Mouse (Mus musculus) heart, embryonic 16.5 days (tissue): ENCODE results near the gene Fkbp5. TPM values are rescaled to one million over a fixed set of nuclear protein-coding genes. Genes with fewer than 3 reads are reported as not detected.

Experiments used
- ATAC-seq: fragments of 200-750 bp; cut with Nextera tagmentation; replicated peaks from 2 replicates; pipeline ENCODE4 v1.8.0; 2017; ENCODE audit warnings: moderate number of reproducible peaks; ENCODE audit not compliant: insufficient read depth, low FRiP score; ENCODE audit errors: extremely low read depth
- H3K27ac ChIP-seq: fragments of 300-500 bp; sonication (generic); 2 replicates; pipeline ENCODE4 v1.5.1; 2014; ENCODE audit warnings: mild to moderate bottlenecking, low read length, control low read depth, moderate library complexity
- H3K27me3 ChIP-seq: fragments of 300-500 bp; sonication (generic); 2 replicates; pipeline ENCODE4 v1.6.1; 2014; ENCODE audit warnings: low read length, mixed read lengths; ENCODE audit not compliant: control insufficient read depth, insufficient read depth
- H3K36me3 ChIP-seq: fragments of 300-500 bp; sonication (generic); 2 replicates; pipeline ENCODE4 v1.6.1; 2014; ENCODE audit not compliant: control insufficient read depth, insufficient read depth
- H3K4me1 ChIP-seq: fragments of 300-500 bp; sonication (generic); 2 replicates; pipeline ENCODE4 v1.6.1; 2014; ENCODE audit warnings: low read length, mixed read lengths; ENCODE audit not compliant: control insufficient read depth, insufficient read depth
- H3K4me2 ChIP-seq: fragments of 300-500 bp; sonication (generic); 2 replicates; pipeline ENCODE4 v1.6.1; 2014; ENCODE audit warnings: low read depth, mild to moderate bottlenecking, control low read depth, low read length
- H3K4me3 ChIP-seq: fragments of 300-500 bp; sonication (generic); 2 replicates; pipeline ENCODE4 v1.5.1; 2014; ENCODE audit warnings: mild to moderate bottlenecking, control low read depth, low read length
- H3K9ac ChIP-seq: fragments of 300-500 bp; sonication (generic); 2 replicates; pipeline ENCODE4 v1.6.1; 2014; ENCODE audit warnings: low read length, control low read depth
- H3K9me3 ChIP-seq: fragments of 300-500 bp; sonication (generic); replicated peaks from 2 replicates; pipeline ENCODE4 v1.6.1; 2016; ENCODE audit warnings: low read length; ENCODE audit not compliant: control insufficient read depth
- WGBS: fragments of 180-500 bp; shearing (Covaris S2); extraction: QIAGEN DNeasy Blood & Tissue Kit; methylation state at CpG from one replicate; pipeline ENCODE4 v1.1.7; 2014; 5-methylcytosine and 5-hydroxymethylcytosine counted together
- polyA plus RNA-seq: library from polyadenylated mRNA; unstranded; fragments of >200 nt; fragmentation: Nextera tagmentation; extraction: Ambion mirVana; gene quantifications from 2 replicates; pipeline ENCODE4 v1.2.1, GENCODE M21; 2015

Fkbp5 gene
- polyA plus RNA-seq, 1 experiment from 2014 or later, result 54.5 TPM

DNA sequence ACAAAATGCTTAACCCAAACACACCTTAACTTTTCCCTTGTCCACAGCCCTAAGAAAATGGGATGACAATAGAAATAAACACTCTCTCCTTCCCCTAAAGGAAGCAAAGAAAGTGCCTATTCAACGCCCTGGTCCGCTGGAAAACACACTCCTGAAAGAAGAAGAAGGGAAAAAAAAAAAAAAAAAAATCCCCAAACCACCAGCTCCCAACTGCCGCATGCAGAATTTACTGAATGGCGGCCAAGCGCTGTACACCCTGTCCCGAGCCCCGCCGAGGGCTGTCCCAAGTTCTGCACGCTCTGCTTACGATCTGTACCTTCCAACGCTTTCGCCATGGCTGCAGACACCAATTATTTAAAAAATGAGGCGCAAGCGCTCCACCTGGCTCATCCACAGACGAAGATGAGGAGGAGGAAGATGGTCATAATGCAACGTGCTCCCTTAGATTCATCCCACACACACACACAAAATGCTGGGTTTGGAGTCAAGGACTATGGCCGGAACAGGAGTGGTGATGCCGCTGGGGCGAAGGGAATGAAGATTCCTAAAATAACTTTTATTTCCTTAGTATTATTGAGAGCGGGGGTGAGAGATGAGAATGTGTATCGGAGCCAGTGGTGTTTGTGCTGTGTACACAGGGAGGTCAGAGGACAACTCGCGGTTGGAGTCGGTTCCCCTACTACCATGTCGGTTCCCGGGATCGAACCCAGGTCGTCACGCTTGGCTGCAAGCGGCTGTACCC lies 32.5 kb downstream of the Fkbp5 start:
- peaks cover 4% of the 10 kb centered on the region; the same call in 1 of the 2 replicates for H3K4me1 ChIP-seq
- peak overlapping the region; percentile 73 for H3K4me3 ChIP-seq
- H3K9me3 ChIP-seq, result no peaks in the 10 kb centered on the region
- peak overlapping the region; percentile 83 for H3K9ac ChIP-seq
- no peak for ATAC-seq
- H3K4me2 ChIP-seq, result peak overlapping the region; percentile 70
- H3K27me3 ChIP-seq, result no peaks in the 10 kb centered on the region
- H3K36me3 ChIP-seq, result no peaks in the 10 kb centered on the region
- peak overlapping the region; percentile 76 for H3K27ac ChIP-seq
- 5% methylated on average over 30 of the region's 30 CpGs for WGBS

DNA sequence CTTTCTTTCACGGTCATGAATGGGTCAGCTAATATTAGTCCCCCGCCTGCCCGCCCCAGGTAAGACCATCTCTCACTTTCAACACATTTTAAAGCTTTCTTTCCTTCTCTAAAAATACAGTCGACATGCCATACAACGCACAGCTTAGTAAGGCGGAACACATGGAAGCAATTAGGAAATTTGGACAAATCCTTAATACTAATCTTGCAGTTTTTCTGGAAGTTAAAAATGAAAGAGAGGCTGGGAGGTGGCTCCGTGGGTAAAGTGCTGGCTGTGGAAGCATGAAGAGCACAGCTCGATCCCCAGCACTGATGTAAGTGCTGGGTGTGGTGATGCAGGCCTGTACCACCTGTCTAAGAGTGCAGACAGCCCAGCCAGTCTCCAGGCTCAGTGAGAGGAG lies 39.9 kb downstream of the Fkbp5 start:
- Histone ChIP-seq H3K27me3 (no peaks in the 10 kb centered on the region), H3K9me3 (no peaks in the 10 kb centered on the region), H3K4me1 (peaks cover 3% of the 10 kb centered on the region; the same call in 1 of the 2 replicates), H3K4me3 (no peak overlapping the region), H3K9ac (no peak overlapping the region), H3K36me3 (no peaks in the 10 kb centered on the region), H3K4me2 (no peak overlapping the region), H3K27ac (no peak overlapping the region)
- 75% methylated on average over 8 of the region's 8 CpGs for WGBS
- ATAC-seq, result no peak

DNA sequence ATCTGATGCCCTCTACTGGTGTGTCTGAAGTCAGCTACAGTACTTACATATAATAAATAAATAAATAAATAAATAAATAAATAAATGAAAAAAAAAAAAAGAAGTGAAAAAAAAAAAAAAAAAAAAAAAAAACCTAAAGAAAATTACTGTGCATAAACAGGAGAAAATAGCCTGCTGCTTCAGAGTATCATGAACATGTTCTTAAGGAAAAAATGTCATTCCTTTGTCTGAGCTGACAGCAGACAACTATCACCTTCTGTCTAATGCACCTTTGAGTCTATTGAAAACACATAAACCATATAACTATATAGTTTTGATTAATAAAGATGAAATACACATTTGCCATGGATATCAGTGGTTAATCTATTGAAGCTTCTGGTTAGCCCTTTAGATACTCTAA lies 40.9 kb downstream of the Fkbp5 start:
- H3K36me3 ChIP-seq, result no peaks in the 10 kb centered on the region
- H3K27ac ChIP-seq, result no peak overlapping the region
- peaks cover 12% of the 10 kb centered on the region for H3K4me1 ChIP-seq
- H3K4me2 ChIP-seq, result no peak overlapping the region
- no peak overlapping the region for H3K9ac ChIP-seq
- no peaks in the 10 kb centered on the region for H3K27me3 ChIP-seq
- ATAC-seq, result no peak
- no peaks in the 10 kb centered on the region for H3K9me3 ChIP-seq
- no peak overlapping the region for H3K4me3 ChIP-seq

DNA sequence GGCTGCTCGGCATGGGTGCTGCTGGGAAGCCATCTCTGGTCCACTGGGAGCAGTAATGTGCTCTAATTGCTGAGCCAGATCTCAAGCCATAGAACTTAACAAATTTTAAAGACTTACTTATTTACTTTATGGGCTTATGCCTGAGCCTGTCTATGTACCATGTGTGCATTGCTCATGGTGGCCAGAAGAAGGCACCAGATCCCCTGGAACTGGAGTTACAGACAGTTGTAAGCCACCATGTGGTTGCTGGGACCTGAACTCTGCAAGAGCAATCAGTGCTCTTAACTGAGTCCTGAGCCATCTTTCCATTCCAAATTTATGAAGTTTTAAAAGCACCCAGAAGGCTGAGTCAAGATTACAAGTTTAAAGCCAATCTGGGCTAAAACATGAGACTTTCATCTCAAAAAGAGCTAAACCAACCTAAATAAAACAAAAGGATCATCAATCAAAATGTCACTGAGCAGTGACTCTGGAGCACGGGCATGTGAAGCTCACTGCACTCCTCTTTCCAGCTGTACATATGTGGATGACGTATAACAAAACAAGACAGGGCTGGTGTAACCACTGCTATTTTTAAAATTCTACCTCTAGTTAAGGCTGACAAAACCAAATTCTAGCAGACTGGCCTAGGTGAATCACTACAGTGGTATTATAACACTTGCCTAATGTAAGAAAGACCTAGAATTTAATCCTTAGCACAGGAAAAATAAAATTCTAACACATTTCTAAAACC lies 41.6 kb downstream of the Fkbp5 start:
- H3K27ac ChIP-seq, result no peak overlapping the region
- H3K4me1 ChIP-seq, result peaks cover 13% of the 10 kb centered on the region
- 75% methylated on average over 3 of the region's 3 CpGs for WGBS
- H3K4me3 ChIP-seq, result no peak overlapping the region
- ATAC-seq, result no peak
- no peaks in the 10 kb centered on the region for H3K27me3 ChIP-seq
- H3K9me3 ChIP-seq, result no peaks in the 10 kb centered on the region
- no peak overlapping the region for H3K4me2 ChIP-seq
- no peak overlapping the region for H3K9ac ChIP-seq
- H3K36me3 ChIP-seq, result no peaks in the 10 kb centered on the region

DNA sequence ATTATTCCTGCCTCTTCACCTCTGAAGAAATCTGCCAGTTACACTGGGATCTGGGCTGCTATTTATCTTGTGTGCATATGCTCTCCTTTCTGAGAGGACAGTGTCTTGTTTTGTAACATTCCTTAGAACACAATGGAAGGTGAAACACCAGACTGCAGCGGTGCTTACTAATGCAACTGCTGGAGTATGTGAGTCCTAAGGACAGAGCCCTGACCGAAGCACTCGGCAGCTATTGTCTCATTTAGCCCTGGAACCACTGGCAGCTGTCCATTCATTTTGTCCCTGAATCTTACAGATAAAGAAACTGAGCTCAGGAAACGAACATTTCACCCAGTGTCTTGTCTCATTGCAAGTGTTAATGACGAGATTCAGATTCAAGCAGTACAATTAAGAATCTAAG lies 44.6 kb downstream of the Fkbp5 start:
- H3K4me3 ChIP-seq, result no peak overlapping the region
- H3K27ac ChIP-seq, result no peak overlapping the region
- WGBS, result 32% methylated on average over 5 of the region's 5 CpGs
- no peak for ATAC-seq
- H3K4me2 ChIP-seq, result no peak overlapping the region
- no peaks in the 10 kb centered on the region for H3K9me3 ChIP-seq
- no peak overlapping the region for H3K9ac ChIP-seq
- peaks cover 16% of the 10 kb centered on the region for H3K4me1 ChIP-seq
- no peaks in the 10 kb centered on the region for H3K27me3 ChIP-seq
- H3K36me3 ChIP-seq, result no peaks in the 10 kb centered on the region

DNA sequence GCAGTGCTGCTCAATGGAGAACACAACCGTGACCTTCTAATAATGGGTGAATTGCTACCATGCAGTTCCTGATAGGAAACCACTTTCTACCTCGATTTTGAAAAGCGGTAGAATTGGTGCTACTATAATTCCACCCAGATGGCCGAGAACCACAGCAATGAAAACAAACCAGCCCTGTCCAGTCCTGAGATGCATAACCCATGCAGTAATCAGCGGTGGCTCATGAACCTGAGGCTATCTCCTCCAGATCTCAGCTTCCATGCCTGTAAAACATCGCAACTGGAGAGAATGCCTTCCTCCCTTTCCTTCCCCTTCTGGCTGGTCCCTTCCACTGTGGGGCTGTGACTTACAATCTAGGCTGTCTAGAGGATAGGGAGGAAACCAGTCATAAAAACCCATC lies 46.5 kb downstream of the Fkbp5 start:
- 74% methylated on average over 6 of the region's 6 CpGs for WGBS
- H3K9me3 ChIP-seq, result no peaks in the 10 kb centered on the region
- H3K9ac ChIP-seq, result no peak overlapping the region
- H3K27me3 ChIP-seq, result no peaks in the 10 kb centered on the region
- no peak for ATAC-seq
- no peak overlapping the region for H3K27ac ChIP-seq
- peaks cover 16% of the 10 kb centered on the region for H3K4me1 ChIP-seq
- H3K4me3 ChIP-seq, result no peak overlapping the region
- no peak overlapping the region for H3K4me2 ChIP-seq
- H3K36me3 ChIP-seq, result no peaks in the 10 kb centered on the region

DNA sequence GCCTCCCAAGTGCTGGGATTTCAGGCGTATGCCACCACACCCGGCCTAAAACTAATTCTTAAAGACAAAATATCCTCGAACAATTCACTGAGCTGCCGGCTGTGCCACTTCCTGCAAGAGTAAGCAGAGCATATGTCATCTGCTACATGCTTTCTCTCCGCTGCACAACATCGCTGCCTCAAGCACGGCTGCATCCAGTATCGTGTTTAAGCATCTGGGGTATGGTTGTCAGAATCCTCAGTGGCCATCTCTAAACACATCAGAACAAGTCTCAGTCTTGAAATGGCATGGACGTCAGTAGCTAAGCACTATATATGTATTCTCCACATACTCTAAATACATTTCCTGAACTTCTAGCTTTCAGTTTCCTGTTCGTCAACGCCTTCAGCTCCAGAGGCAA lies 49.6 kb downstream of the Fkbp5 start:
- Histone ChIP-seq H3K4me3 (peak overlapping the region; percentile 34), H3K4me1 (peaks cover 22% of the 10 kb centered on the region), H3K27ac (peak overlapping the region; percentile 71), H3K9ac (no peak overlapping the region), H3K36me3 (no peaks in the 10 kb centered on the region), H3K4me2 (peak overlapping the region; percentile 42), H3K9me3 (no peaks in the 10 kb centered on the region), H3K27me3 (no peaks in the 10 kb centered on the region)
- no peak for ATAC-seq
- 52% methylated on average over 11 of the region's 11 CpGs for WGBS

DNA sequence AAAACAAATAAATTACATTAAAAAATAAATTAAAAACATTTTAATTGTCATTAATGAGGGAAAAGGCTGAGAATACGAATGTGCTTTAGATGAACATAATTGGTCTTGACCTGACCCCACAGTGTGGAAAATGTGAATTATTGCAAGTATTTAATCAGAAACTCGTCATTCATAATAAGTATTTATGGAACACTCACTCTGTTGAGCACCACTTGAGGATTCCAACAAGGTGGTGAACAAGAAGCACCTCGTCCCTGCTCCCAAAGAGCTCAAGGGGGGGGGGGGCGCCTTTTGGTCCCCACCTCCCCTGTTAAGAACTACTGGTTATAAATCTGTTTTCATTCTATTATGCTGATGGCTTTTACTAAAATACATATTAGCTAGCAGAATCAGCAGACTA lies 51.4 kb downstream of the Fkbp5 start:
- H3K27me3 ChIP-seq, result no peaks in the 10 kb centered on the region
- H3K4me3 ChIP-seq, result no peak overlapping the region
- H3K27ac ChIP-seq, result no peak overlapping the region
- 71% methylated on average over 4 of the region's 4 CpGs for WGBS
- 0 out of 2 replicates have a peak, but pooled peaks cover 9% of the 10 kb centered on the region for H3K4me1 ChIP-seq
- H3K4me2 ChIP-seq, result no peak overlapping the region
- no peaks in the 10 kb centered on the region for H3K9me3 ChIP-seq
- no peak overlapping the region for H3K9ac ChIP-seq
- no peaks in the 10 kb centered on the region for H3K36me3 ChIP-seq
- no peak for ATAC-seq

DNA sequence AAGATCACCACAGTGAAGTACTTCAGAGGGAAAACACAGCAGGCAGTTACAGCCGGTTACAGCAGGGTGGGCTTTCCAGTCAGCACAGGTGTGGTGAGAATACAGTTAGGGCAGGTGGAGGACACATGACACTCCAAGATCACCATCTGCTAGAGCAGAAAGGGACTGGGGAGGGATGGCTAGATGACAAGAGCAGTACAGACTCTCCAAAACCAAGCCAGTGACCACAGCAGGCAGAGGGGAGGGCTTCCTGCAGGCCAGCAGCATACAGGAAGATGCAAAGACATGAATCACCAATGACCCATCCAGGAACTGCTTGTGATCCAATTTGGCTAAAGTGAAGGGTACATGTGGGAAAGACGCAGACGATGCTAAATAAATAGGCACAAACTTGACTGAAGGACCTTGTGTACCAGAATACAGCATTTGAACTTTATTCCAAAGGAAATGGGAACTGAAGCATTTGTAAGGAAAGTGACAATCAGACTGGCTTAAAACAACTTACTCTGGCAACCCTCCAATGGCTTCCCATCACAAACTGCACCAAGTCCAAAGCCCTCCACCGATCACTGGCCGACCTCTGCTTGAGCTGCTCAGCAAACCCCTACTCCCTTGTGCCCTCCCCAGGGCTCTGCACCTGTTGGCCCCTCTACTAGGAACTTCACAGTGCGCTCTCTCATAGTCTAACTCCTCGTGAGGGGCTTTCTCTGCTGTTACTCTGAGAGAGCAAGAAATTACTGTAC lies 53.5 kb downstream of the Fkbp5 start:
- no peak overlapping the region for H3K9ac ChIP-seq
- H3K4me1 ChIP-seq, result 0 out of 2 replicates have a peak, but pooled peaks cover 9% of the 10 kb centered on the region
- no peaks in the 10 kb centered on the region for H3K36me3 ChIP-seq
- H3K4me2 ChIP-seq, result no peak overlapping the region
- peak overlapping the region; percentile 43 for H3K27ac ChIP-seq
- no peaks in the 10 kb centered on the region for H3K27me3 ChIP-seq
- H3K9me3 ChIP-seq, result no peaks in the 10 kb centered on the region
- WGBS, result 59% methylated on average over 7 of the region's 7 CpGs
- no peak overlapping the region for H3K4me3 ChIP-seq
- ATAC-seq, result peak; percentile 45
